Mouse (Mus musculus): ENCODE measurements around the gene Isg20l2. TPM values are rescaled to one million over a fixed set of nuclear protein-coding genes. Genes with fewer than 3 reads are reported as not detected.
A peak's percentile ranks its signal among the peaks of the same experiment; 100 is the strongest.

The Isg20l2 gene
- total RNA-seq, 2 experiments from 2014 or later: 51.4 to 63.1 TPM

DNA sequence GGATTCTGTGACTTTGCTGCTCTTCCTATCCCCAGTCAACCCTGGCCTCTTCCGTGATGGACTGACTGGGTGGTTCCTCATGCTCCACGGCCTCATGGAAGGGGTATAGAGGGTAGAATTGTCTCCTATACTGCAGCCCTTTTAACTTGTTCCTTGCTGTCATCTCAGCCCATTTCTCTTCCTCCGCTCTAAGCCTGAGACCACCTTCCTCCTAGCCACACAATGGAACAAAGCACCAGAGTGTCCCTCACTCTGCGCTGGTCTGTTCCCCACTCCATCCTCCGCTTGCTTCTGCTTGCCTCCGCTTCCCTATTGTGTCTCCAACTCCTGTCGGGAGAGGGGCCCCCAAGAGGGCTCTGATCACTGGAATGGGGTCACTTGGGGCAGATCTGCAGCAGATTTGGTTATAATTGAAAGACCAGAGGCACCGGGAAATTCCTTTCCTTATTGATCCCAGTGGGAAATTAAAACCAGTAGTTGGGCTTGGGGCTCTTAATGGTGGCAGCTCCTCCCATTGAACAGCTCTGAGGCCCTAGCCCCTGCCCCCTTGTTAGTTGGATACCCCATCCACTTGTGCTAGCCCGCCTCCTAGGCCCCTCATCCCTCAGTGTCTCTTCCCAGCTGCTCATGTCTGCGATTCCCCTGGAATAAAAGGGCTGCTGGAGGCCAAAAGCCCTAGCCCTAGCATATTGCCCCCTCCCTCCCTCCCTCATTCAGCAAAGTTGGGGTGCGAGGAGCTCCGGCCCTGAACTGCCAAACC, 15.8 kb downstream of the Isg20l2 start:
- no peak for ATAC-seq (replicated peaks; ENCODE audit: poor library complexity, severe bottlenecking)

DNA sequence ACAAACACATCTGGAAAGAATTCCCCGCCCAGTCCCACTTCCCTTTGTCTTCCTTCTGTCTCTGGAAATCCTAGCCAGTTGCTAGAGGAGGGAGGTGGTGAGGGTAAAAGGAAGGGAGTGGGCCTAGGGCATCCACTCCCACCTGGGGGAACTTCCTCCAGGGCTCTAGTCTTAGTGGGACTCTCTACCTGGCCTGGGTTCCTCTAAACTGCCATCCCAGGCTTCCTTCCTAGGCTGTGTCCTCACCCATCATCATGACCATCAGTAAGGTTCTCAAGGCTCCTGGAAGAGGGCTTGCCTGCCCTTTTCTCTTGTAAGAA, 16.4 kb downstream of the Isg20l2 start:
- ATAC-seq (replicated peaks; ENCODE audit: poor library complexity, severe bottlenecking): no peak

DNA sequence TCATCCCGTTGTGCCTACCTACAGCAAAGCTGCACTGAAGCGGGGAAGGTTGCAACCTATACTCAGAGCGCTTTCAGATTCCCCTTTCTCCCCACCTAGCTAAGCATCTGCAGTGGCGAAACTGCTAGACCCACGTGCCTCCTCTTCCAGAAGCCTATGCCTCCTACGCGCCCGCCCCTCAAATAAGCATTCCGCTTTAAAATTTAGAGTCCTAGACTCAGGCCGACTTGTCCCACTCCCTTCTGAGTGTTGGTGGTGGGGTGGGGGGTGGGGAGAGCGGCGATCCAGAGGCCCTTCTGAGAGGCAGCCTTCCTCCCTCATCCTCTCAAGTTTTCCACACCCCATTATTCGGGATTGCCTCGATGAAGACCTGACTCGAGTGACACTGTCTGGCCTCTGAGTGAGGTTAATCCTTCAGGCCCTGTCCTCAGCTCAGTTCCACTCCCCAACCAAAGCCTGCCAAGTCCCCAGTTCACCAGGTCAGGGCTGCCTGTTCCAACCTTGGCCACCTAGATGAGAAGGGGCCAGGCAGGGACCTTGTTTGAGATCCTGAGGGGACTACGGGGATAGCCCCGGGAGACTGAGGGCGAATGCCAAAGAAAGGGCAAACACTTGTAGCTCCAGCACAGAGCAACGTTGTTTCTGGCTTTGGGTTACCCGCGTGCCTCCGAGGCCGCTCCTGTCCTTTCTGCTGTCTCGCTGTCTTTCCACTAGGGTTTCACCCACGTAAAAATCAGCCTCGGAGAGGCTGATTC, 17.1 kb downstream of the Isg20l2 start:
- ATAC-seq (replicated peaks; ENCODE audit: poor library complexity, severe bottlenecking): 0 out of 2 replicates have a peak, but pooled peaks have one; percentile 30

DNA sequence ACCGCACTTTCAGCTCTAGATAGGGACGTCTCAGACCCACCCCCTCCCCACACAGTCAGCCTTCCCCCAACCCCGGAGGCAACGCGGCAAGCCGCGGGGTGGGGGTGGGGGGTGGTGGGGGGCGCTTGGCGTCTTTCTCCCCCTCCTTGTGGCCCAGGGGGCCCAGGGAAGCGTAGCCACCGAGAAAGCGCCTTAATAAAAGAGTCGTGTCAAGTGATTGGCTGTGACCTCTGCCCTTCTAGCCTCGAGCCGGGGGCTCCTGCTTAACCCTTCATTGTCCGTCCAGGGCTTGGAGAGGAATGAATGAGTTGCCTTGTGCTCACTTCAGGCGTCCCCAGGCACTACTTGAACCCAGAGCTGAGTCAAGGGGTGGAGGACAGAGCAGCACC, 17.7 kb downstream of the Isg20l2 start:
- no peak for ATAC-seq (replicated peaks; ENCODE audit: poor library complexity, severe bottlenecking)

DNA sequence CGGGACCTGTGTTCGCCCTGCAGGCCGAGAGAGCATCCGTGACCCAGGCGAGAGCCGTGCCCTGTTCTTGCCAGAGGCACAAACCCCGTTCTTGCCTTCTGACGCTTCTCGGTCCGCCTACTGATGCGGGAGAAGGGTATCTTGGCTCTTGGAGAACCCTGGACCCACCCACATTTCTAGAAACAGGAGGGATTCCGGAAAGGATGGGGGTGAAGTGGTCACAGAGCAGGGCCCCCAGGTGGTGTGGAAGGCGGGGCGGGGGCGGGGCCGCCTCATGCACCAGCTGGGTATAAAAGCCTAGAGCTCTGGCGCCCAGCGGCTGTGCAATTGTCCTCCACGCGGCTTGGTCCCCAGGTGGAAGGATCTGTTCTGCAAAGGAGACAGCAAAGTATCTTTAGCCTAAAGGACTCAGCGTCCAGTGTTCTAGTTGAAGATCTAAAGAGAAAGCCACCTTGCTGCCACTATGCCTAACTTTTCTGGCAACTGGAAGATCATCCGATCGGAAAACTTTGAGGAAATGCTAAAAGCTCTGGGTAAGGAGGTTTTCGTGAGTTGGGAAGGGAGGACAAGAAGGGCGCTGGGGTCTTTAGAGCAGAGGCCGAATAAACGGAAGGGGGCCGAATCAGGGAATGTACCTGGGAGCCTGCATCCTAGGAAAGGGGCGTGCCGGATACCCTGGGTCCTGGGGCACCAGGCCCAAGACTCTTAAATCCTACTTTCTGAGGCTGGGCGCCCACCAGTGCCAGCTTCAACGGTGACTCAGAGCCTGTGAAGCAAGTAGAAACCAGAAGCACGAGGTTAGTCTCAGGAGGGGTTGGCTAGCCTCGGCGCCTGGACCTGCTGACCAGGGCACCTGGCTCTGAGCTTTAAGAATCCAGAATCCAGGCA, 18.5 kb downstream of the Isg20l2 start, which contains the start of gene Crabp2:
TSS of gene Crabp2 (plus strand) at position 289 of the 888 bp plus-strand sequence.
- peak; percentile 20; the same call in 1 of the 2 replicates for ATAC-seq (replicated peaks; ENCODE audit: poor library complexity, severe bottlenecking)

DNA sequence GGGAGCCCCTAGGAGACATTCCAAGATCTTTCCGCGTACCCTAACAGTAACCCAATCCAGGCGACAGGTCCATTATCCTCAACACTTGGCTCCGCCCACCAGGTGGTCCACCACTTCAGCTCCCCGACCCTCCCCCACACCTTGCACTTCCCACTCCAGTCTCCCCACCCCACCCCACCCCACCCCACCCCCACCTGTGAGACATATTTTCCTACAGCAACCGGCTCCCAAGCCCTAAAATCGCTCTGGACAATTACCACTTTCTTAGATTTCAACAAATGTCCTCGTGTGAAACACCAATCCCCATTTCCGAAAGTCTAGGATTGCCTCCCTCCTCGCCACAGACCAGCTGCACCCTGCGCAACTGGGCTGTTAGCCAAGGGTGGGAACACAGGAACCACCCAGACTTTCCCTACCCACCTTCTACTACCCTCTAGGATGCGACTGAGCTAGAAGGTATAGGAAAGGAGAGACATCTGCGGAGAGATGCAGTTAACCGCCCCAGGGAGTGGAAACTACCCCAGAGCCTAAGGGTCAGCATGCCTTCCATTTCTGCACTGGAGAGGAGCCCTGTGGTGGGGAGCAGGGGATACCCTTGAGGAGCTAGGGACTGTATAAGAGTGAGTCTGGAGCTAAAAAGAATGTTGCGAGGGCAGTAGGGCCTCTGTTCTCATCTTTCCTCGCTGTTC, 19.3 kb downstream of the Isg20l2 start:
- no peak for ATAC-seq (replicated peaks; ENCODE audit: poor library complexity, severe bottlenecking)

DNA sequence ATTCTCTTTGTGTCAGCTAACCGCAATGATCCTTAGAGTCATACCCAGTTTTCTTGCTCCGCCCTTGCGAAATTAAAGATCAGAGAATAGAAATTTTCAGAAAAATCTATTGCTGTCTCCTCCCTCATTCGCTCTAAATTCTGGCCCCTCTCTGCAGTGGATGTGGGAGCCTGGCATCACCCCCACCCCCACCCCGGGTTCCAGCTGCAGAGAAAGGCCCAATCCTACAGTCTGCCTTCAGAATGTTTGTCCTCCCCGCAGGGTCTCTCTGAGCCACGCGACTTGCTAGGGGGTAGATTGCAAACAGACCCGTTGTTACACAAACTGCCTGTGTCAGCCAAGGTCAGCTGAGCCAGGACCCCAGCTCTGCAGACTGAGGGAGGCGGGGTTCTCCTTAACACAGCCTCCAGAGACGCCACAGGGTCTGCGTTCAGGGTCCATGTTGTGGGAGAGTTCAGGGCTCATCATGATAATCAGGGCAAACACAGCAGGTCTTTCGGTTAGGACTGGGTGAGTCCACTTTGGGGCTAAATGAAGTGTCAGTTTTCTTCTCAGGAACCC, 19.9 kb downstream of the Isg20l2 start:
- no peak for ATAC-seq (replicated peaks; ENCODE audit: poor library complexity, severe bottlenecking)

DNA sequence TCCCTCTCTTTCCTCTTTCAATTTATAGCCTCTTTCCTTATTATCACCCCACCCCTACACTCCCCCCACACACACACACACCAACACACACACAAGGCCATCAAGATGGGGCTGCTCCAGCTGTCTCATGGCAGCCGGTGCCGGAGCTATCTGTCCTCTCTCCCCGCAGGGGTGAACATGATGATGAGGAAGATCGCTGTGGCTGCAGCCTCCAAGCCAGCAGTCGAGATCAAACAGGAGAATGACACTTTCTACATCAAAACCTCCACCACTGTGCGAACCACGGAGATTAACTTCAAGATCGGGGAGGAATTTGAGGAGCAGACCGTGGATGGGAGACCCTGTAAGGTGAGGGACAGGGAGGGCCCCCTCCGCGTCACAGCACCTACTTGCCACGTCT, 21.8 kb downstream of the Isg20l2 start:
- ATAC-seq (replicated peaks; ENCODE audit: poor library complexity, severe bottlenecking): no peak

DNA sequence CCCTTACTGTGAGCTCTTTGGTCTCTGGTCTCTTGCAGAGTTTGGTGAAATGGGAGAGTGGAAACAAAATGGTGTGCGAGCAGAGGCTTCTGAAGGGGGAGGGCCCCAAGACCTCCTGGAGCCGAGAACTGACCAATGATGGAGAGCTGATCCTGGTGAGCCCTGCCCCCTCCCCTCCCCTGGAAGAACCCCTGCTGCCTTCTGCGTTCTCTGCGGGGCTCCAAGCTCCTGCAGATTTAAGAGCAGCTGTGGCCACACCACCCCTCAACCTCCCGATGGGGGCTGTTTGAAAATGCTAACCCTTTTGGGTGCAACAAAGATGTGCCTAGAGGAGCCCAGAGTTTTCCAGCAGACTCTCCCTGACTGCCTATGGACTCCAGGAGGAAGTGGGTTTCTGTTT, 22.3 kb downstream of the Isg20l2 start:
- no peak for ATAC-seq (replicated peaks; ENCODE audit: poor library complexity, severe bottlenecking)

DNA sequence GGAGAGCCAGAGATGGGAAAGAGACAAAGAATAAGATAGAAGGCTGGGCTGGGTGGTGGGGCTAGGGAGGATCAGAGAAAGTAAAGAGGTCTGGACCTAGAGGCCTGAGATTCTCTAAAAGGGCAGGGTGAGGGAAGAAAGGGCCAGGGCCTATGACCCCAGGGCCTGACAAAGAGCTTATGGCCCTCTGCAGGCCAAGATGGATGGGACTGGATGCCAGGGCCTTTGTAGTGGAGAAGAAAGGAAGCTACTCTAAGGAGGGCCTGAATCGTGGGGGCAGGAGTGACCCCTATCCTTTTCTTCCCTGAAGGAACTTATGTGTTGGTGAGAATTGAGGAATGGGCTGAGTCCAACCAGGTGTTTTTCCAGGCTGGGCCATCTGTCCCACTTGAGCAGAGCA, 27.9 kb downstream of the Isg20l2 start:
- ATAC-seq (replicated peaks; ENCODE audit: poor library complexity, severe bottlenecking): no peak

DNA sequence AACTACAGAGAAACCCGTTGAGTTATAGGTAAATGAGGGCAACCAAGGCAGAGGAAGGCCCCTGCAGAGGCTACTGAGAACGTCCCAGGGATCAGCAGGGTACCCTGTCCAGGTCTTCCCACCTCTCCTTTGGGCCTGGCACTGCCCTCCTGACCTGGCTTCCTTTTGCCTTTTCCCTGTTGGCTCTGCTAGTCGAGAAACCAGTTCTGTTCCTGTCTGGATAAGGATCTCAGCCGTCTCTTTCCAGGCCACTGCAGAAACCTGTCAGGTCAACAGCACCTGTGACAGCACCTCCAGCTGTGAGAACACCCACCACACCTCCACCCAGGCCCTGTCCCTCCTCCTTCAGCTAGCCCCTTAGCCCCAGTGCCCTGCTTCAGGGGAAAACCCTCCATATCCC, 28.4 kb downstream of the Isg20l2 start:
- no peak for ATAC-seq (replicated peaks; ENCODE audit: poor library complexity, severe bottlenecking)

DNA sequence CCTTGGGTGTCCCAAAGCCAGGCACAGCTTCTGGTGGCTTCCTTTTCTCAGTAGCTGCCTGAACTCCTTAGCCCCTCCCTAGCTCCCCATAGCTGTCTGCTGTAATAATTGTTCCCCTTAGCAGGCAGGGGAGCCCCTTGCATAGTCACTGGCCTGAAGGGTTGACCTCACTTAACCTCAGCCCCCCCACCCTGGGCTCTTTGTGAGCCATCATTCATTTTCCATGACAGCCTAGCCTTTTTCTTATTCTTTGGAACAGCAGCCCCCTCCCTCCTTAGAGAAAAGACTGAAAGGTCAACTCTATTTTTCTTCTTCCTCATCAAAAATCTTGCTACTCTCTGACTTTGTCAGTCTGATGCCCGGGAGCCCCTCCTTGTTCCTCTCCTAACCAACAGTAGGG, 28.9 kb downstream of the Isg20l2 start:
- no peak for ATAC-seq (replicated peaks; ENCODE audit: poor library complexity, severe bottlenecking)

DNA sequence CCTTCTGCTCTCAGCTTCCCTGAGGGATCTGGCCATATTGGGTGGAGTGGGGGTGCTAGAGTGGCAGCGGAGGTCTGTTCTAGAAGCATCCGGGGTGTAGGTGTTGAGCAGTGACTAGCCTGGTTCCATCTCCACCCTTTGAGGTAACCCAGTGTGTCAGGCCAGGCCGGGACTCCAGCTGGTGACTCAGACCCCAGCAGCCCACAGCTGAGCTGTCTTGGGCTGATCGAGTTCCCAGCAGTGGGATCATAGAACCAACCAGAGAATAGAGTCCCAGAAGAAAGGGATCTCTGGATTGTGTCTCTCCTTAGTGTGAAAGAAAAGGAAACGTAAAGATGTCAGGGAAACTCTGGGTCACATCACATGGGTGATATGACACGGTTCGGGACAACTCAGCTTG, 29.3 kb downstream of the Isg20l2 start:
- ATAC-seq (replicated peaks; ENCODE audit: poor library complexity, severe bottlenecking): no peak

DNA sequence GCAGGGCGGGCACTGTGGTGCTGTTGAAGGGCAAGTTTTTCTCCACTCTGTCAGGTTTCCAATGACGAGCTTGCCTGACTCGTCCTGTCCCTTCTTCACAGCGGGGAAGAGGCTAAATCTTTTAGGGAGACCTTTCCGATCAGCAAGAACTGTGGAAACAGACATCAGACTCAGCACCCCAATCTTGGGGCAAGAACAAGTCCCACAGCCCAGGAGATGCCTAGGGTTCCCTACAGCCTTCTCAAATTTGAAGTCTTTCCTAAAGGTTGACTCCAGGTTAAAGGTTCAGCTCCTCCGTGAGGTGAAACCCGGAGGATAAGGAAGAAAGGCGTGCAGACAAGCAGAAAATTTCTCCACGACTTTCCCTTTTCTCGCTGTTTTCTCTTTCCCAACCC, 30.1 kb downstream of the Isg20l2 start:
- ATAC-seq (replicated peaks; ENCODE audit: poor library complexity, severe bottlenecking): no peak

DNA sequence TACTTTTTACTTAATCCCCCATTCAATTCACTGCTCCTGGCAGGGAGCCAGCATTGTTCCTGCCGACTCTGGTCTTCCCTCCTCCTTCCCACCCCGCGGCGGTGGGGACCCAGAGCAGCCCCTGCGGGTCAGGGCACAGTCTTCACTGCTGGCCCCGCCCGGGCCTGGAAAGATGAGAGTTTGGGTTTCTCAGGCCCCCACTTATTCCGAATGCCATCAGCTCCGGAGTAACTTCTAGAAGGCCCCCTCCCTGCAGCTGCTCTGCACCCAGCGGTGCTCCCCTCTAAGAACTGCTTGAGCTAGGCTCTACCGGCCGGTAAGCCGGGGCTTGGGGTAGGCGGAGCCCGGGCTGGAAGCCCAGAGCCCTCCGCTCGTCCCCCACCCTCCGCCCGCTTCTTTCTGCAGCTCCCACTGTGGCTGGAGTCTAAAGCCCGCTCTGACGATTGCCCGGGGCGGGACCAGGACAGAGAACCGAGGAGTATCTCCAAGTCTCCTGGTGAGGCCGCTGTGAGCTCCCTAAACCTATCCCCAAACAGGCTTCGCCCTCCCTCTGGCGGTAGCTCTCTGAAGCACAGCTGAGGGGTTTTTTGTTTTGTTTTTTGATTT, 30.6 kb downstream of the Isg20l2 start:
- ATAC-seq (replicated peaks; ENCODE audit: poor library complexity, severe bottlenecking): peak; percentile 95

DNA sequence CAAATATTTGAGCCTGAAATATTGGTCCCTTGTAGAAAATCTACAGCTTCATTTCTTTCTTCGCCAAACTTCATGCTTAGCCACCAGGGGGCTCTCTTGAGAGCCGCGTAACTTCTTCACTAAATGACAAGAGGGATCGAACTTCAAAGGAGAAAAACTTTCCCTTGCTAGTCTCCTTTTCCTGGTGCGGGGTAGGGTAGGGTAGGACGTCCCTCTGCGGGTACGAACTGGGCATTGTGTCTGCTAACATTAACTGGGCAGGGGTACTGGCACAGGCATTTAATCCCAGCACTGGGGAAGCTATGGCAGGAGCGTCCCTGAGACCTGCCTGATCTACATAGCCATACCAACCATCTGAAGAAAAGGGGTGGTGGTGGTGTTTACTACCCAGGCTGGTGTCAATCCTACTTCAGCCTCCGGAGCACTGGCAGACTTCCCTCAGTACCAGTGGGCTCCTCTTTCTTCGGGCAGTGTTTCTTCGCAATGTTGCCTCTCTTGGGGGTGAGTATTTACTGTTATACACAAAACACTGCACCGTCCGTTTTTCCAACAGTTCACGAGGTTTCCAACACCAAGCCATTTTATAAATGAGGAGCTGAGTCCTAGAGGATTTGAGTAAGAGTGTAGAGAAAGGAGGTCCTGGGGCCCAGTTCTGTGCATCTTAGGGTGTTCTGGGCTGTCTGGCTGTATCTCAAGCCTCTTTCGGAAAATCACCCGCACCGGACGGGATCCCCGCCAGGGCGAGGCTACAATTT, 40.2 kb downstream of the Isg20l2 start:
- peak; percentile 28; the same call in 1 of the 2 replicates for ATAC-seq (replicated peaks; ENCODE audit: poor library complexity, severe bottlenecking)

DNA sequence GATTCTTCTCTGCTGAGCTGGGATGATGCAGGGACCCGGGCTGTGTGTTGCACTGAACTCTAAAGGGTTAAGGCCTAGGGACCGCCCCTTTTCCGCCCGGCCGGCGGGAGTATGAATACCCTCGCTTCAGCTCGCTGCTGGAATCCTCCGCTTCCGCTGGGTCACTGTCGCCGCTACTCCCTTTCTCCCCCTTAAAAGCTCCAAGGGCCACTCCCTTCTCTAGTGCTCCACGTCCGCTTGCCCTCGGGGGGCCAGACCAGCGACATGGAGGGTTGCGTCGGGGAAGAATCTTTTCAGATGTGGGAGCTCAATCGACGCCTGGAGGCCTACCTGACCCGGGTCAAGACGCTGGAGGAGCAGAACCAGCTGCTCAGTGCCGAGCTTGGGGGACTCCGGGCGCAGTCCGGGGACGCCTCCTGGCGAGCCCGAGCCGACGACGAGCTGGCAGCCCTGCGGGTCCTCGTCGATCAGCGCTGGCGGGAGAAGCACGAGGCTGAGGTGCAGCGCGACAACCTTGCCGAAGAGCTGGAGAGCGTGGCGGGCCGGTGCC, 40.9 kb downstream of the Isg20l2 start, which contains the start of gene Nes:
TSS of gene Nes (plus strand) at position 140 of the 550 bp plus-strand sequence.
- peak; percentile 47 for ATAC-seq (replicated peaks; ENCODE audit: poor library complexity, severe bottlenecking)

DNA sequence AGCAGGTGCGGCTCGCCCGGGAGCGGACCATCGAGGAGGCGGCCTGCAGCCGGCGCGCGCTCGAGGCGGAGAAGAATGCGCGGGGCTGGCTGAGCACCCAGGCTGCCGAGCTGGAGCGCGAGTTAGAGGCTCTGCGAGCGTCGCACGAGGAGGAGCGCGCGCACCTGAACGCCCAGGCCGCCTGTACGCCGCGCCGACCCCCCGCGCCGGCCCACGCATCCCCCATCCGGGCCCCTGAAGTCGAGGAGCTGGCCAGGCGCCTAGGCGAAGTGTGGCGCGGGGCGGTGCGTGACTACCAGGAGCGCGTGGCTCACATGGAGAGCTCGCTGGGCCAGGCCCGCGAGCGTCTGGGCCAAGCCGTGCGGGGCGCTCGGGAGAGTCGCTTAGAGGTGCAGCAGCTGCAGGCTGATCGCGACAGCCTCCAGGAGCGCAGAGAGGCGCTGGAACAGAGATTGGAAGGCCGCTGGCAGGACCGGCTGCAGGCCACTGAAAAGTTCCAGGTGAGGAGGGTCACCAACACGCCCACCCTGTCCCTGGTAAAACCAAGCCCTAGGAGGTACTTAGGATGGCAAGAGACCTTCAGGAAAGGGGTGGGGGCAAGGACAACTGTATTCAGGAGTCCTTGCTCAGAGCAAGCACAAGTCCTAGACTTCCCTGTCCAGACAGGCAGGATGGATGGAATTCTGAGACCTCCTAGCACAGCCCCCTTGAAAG, 41.5 kb downstream of the Isg20l2 start:
- no peak for ATAC-seq (replicated peaks; ENCODE audit: poor library complexity, severe bottlenecking)

All from granulocyte monocyte progenitor cell, adult 5-6 weeks (primary cell).